Mouse (Mus musculus): ENCODE results near the gene Zfp683. TPM values are rescaled to one million over a fixed set of nuclear protein-coding genes. Genes with fewer than 3 reads are reported as not detected.

Gene Zfp683
- polyA plus RNA-seq, 1 experiment from 2014 or later: not detected

DNA sequence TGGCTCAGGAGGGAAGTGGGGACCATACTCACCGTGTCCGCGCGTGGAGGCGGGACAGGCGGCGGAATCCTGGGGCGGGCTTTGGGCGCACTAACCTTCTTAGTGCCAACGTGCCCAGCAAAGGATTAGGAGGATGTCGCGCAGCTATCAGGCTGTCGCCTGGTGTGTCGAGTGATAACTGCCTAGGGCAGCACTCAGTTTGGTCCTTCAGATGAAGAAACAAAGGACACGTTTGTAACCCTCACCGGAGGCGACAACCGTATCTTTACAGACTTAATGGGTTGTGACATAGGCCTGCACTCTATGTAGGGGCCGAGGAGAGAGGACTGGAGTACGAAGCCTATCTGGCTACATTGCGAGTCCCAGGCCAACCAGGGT, 49.1 kb downstream of the Zfp683 start:
- Histone ChIP-seq H3K9me3 (ENCODE audit: control insufficient read depth, low read length) (no peaks in the 10 kb centered on the region), H3K4me2 (ENCODE audit: low read length) (peak overlapping the region; percentile 73), H3K4me3 (replicated peaks; ENCODE audit: low read depth, low read length) (peak overlapping the region; percentile 74), H3K9ac (replicated peaks; ENCODE audit: low read length) (peak overlapping the region; percentile 52), H3K36me3 (ENCODE audit: control insufficient read depth, insufficient read depth, low read length) (no peaks in the 10 kb centered on the region), H3K4me1 (ENCODE audit: control insufficient read depth, insufficient read depth, low read length) (no peaks in the 10 kb centered on the region), H3K27me3 (ENCODE audit: control insufficient read depth, insufficient read depth, low read length) (no peaks in the 10 kb centered on the region), H3K27ac (replicated peaks; ENCODE audit: low read depth, low read length) (peak overlapping the region; percentile 60; the same call in 1 of the 2 replicates)
- ATAC-seq (ENCODE audit: low FRiP score, low TSS enrichment) (peak; percentile 75; the same call in 1 of the 2 replicates), DNase-seq (no peak)
- 2% methylated on average over 21 of the region's 21 CpGs for WGBS

DNA sequence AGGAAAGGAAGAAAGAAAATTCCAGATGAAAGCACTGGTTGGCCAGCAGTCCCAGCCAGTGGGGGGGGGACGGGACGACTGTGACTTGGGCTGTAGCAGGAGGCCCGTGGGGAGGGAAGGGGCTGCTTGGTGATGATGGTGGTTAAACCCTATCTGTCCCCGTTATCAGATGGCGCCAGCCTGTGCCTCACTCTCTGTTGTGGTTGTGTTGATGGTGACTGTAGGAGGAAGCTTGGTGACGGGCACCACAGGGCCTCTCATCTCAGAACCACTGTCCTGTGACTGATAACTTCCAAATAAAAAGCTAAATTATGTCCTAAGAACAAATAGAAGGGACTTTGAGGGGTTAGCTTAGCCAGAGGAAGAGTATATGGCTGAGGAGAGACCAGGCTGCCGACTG, 52.5 kb downstream of the Zfp683 start:
- no peak for ATAC-seq (ENCODE audit: low FRiP score, low TSS enrichment)
- Histone ChIP-seq H3K4me3 (replicated peaks; ENCODE audit: low read depth, low read length) (no peak overlapping the region), H3K27me3 (ENCODE audit: control insufficient read depth, insufficient read depth, low read length) (no peaks in the 10 kb centered on the region), H3K4me2 (ENCODE audit: low read length) (no peak overlapping the region), H3K9me3 (ENCODE audit: control insufficient read depth, low read length) (no peaks in the 10 kb centered on the region), H3K4me1 (ENCODE audit: control insufficient read depth, insufficient read depth, low read length) (no peaks in the 10 kb centered on the region), H3K36me3 (ENCODE audit: control insufficient read depth, insufficient read depth, low read length) (no peaks in the 10 kb centered on the region), H3K27ac (replicated peaks; ENCODE audit: low read depth, low read length) (no peak overlapping the region), H3K9ac (replicated peaks; ENCODE audit: low read length) (no peak overlapping the region)
- 83% methylated on average over 7 of the region's 7 CpGs for WGBS
- DNase-seq: no peak

DNA sequence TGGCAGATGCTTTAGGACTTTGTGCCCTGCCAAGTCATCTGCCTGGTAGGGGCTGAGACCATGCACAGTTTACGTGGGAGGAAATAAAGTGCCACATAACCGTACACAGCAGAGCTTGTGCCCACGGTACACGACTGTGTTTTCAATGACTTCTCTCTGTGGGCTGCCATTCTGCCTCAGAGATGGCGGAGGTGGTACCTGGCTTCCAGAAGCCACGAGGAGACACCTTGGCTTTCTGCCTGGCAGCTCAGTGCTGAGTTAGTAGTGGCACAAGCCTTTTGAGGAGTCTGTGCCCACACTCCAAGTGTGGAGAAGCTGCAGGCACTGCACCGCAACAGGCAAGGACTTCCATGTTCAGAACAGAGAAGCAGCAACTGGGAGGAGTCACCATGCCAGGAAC, 54.1 kb downstream of the Zfp683 start:
- ATAC-seq (ENCODE audit: low FRiP score, low TSS enrichment) (no peak), DNase-seq (no peak)
- WGBS: 91% methylated on average over 7 of the region's 7 CpGs
- Histone ChIP-seq H3K9me3 (ENCODE audit: control insufficient read depth, low read length) (no peaks in the 10 kb centered on the region), H3K4me3 (replicated peaks; ENCODE audit: low read depth, low read length) (no peak overlapping the region), H3K4me2 (ENCODE audit: low read length) (no peak overlapping the region), H3K36me3 (ENCODE audit: control insufficient read depth, insufficient read depth, low read length) (no peaks in the 10 kb centered on the region), H3K9ac (replicated peaks; ENCODE audit: low read length) (no peak overlapping the region), H3K27ac (replicated peaks; ENCODE audit: low read depth, low read length) (no peak overlapping the region), H3K27me3 (ENCODE audit: control insufficient read depth, insufficient read depth, low read length) (no peaks in the 10 kb centered on the region), H3K4me1 (ENCODE audit: control insufficient read depth, insufficient read depth, low read length) (no peaks in the 10 kb centered on the region)

DNA sequence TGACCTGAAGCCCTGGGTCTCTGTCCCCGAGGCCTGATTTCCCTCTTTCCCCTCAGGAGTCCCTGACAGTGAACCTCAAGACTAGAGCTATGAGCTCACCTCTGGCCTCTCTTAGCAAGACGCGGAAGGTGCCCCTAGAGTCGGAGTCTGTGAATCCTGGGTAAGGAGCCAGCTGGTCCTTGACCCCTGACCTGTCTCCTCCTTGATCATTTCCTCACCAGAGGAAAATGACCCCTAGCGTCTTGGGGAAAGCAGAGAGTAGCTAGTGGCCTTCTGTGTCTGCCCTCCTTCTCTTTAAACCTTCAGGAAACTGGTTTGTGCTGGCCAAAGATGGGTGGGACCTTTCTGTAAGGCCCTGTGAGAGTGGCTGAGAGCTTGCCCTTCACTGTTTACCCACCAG, 54.6 kb downstream of the Zfp683 start:
- 75% methylated on average over 5 of the region's 5 CpGs for WGBS
- no peaks in the 10 kb centered on the region for H3K9me3 ChIP-seq (ENCODE audit: control insufficient read depth, low read length)
- no peak overlapping the region for H3K4me3 ChIP-seq (replicated peaks; ENCODE audit: low read depth, low read length)
- no peak overlapping the region for H3K27ac ChIP-seq (replicated peaks; ENCODE audit: low read depth, low read length)
- no peak overlapping the region for H3K4me2 ChIP-seq (ENCODE audit: low read length)
- peaks cover 3% of the 10 kb centered on the region; the same call in 1 of the 2 replicates for H3K4me1 ChIP-seq (ENCODE audit: control insufficient read depth, insufficient read depth, low read length)
- H3K9ac ChIP-seq (replicated peaks; ENCODE audit: low read length): no peak overlapping the region
- no peaks in the 10 kb centered on the region for H3K27me3 ChIP-seq (ENCODE audit: control insufficient read depth, insufficient read depth, low read length)
- DNase-seq (no peak), ATAC-seq (ENCODE audit: low FRiP score, low TSS enrichment) (no peak)
- H3K36me3 ChIP-seq (ENCODE audit: control insufficient read depth, insufficient read depth, low read length): no peaks in the 10 kb centered on the region

Other genes with a start within 250 kb of the Zfp683 start
- gene Rps6ka1, start 166.0 kb upstream of the Zfp683 start, polyA plus RNA-seq (2014; fragmentation: Nextera tagmentation; extraction: Ambion mirVana): 18.8 and 22.0 TPM in 2 replicates
- gene Hmgn2, start 85.2 kb upstream of the Zfp683 start, polyA plus RNA-seq (2014; fragmentation: Nextera tagmentation; extraction: Ambion mirVana): 1,199 and 1,387 TPM in 2 replicates
- 46.6 and 48.2 TPM in 2 replicates for gene Dhdds, start 52.9 kb upstream of the Zfp683 start, polyA plus RNA-seq (2014; fragmentation: Nextera tagmentation; extraction: Ambion mirVana)
- 0.13 and 0.31 TPM in 2 replicates for gene Lin28a, start 35.0 kb upstream of the Zfp683 start, polyA plus RNA-seq (2014; fragmentation: Nextera tagmentation; extraction: Ambion mirVana)
- 1.8 and 2.3 TPM in 2 replicates for gene Crybg2, start 7.0 kb downstream of the Zfp683 start, polyA plus RNA-seq (2014; fragmentation: Nextera tagmentation; extraction: Ambion mirVana)
- 1.8 and 4.5 TPM in 2 replicates for gene Cd52, start 41.2 kb downstream of the Zfp683 start, polyA plus RNA-seq (2014; fragmentation: Nextera tagmentation; extraction: Ambion mirVana)
- 11.7 and 13.6 TPM in 2 replicates for gene Ubxn11, start 48.7 kb downstream of the Zfp683 start, polyA plus RNA-seq (2014; fragmentation: Nextera tagmentation; extraction: Ambion mirVana)
- gene Sh3bgrl3, start 75.0 kb downstream of the Zfp683 start, polyA plus RNA-seq (2014; fragmentation: Nextera tagmentation; extraction: Ambion mirVana): 376 and 460 TPM in 2 replicates
- 12.0 and 21.3 TPM in 2 replicates for gene Cep85, start 133.3 kb downstream of the Zfp683 start, polyA plus RNA-seq (2014; fragmentation: Nextera tagmentation; extraction: Ambion mirVana)
- not detected in 2 replicates for gene Gm7534, start 149.2 kb downstream of the Zfp683 start, polyA plus RNA-seq (2014; fragmentation: Nextera tagmentation; extraction: Ambion mirVana)
- gene Catsper4, start 173.5 kb downstream of the Zfp683 start, polyA plus RNA-seq (2014; fragmentation: Nextera tagmentation; extraction: Ambion mirVana): not detected in 2 replicates
- gene Cnksr1, start 184.6 kb downstream of the Zfp683 start, polyA plus RNA-seq (2014; fragmentation: Nextera tagmentation; extraction: Ambion mirVana): 0.20 TPM in 1 of 2 replicates, not detected in the other
- 0.30 and 0.43 TPM in 2 replicates for gene E130218I03Rik, start 189.8 kb downstream of the Zfp683 start, polyA plus RNA-seq (2014; fragmentation: Nextera tagmentation; extraction: Ambion mirVana)
- 13.1 and 14.2 TPM in 2 replicates for gene Zfp593, start 191.8 kb downstream of the Zfp683 start, polyA plus RNA-seq (2014; fragmentation: Nextera tagmentation; extraction: Ambion mirVana)
- gene Gm30191, start 193.1 kb downstream of the Zfp683 start, polyA plus RNA-seq (2014; fragmentation: Nextera tagmentation; extraction: Ambion mirVana): 0.49 TPM in 1 of 2 replicates, not detected in the other
- gene Grrp1, start 200.3 kb downstream of the Zfp683 start, polyA plus RNA-seq (2014; fragmentation: Nextera tagmentation; extraction: Ambion mirVana): 11.1 and 17.6 TPM in 2 replicates
- 41.0 and 48.6 TPM in 2 replicates for gene Pdik1l, start 234.1 kb downstream of the Zfp683 start, polyA plus RNA-seq (2014; fragmentation: Nextera tagmentation; extraction: Ambion mirVana)

Measured in midbrain, embryonic 14.5 days (tissue).